Mouse (Mus musculus) myocyte (in vitro differentiated cells): ENCODE data around the gene Nomo1.

Experiments
- CEBPB ChIP-seq: IDR thresholded peaks from 2 replicates; pipeline ENCODE4 v1.6.1; 2011; ENCODE audit warnings: mild to moderate bottlenecking, moderate library complexity; ENCODE audit not compliant: poor library complexity, insufficient read depth, severe bottlenecking
- E2F4 ChIP-seq: IDR thresholded peaks from one replicate; pipeline ENCODE4 v1.6.1; 2011; ENCODE audit warnings: mild to moderate bottlenecking, control low read depth, moderate library complexity; ENCODE audit not compliant: insufficient read depth
- MAX ChIP-seq: IDR thresholded peaks from one replicate; pipeline ENCODE4 v1.6.1; 2011; ENCODE audit warnings: low read depth, mild to moderate bottlenecking, control low read depth
- POLR2A ChIP-seq: IDR thresholded peaks from one replicate; pipeline ENCODE4 v1.6.1; 2011; ENCODE audit warnings: low read depth, mild to moderate bottlenecking, control low read depth, moderate library complexity; ENCODE audit not compliant: insufficient read length
- POLR2AphosphoS2 ChIP-seq: IDR thresholded peaks from one replicate; pipeline ENCODE4 v1.6.1; 2011; ENCODE audit warnings: low read depth, control low read depth; ENCODE audit not compliant: insufficient read length
- SRF ChIP-seq: IDR thresholded peaks from one replicate; pipeline ENCODE4 v1.6.1; 2011; ENCODE audit warnings: low read depth; ENCODE audit not compliant: control insufficient read depth, insufficient read length
- TCF12 ChIP-seq: IDR thresholded peaks from one replicate; pipeline ENCODE4 v1.6.1; 2011; ENCODE audit warnings: mild to moderate bottlenecking, control low read depth; ENCODE audit not compliant: poor library complexity, insufficient read depth, severe bottlenecking
- TCF3 ChIP-seq: IDR thresholded peaks from one replicate; pipeline ENCODE4 v1.6.1; 2011; ENCODE audit warnings: low read depth, control low read depth; ENCODE audit not compliant: insufficient read length
- USF1 ChIP-seq: IDR thresholded peaks from one replicate; pipeline ENCODE4 v1.6.1; 2011; ENCODE audit warnings: low read depth, mild to moderate bottlenecking, control low read depth, moderate library complexity

- TF ChIP-seq POLR2A: no peak
- no peak for TF ChIP-seq POLR2AphosphoS2
- no peak for TF ChIP-seq MAX
- TF ChIP-seq CEBPB: no peak
- TF ChIP-seq USF1: no peak
- no peak for TF ChIP-seq E2F4
- no peak for TF ChIP-seq TCF12
- no peak for TF ChIP-seq SRF
- no peak for TF ChIP-seq TCF3
Observed at GRCm38 (mm10) chr7:46105484-46105883, 72.0 kb downstream of the Nomo1 start.
